Mouse (Mus musculus) heart, embryonic 16.5 days (tissue): Measurements from ENCODE around the gene Cep164. TPM values are rescaled to one million over a fixed set of nuclear protein-coding genes. Genes with fewer than 3 reads are reported as not detected.
"Not testable (repeated sequence)": the region's sequence is repeated elsewhere in the genome, so short reads cannot be mapped to it uniquely, and the experiment has no call there.

Experiments
- ATAC-seq: fragments of 200-750 bp; cut with Nextera tagmentation; replicated peaks from 2 replicates; pipeline ENCODE4 v1.8.0; 2017; ENCODE audit warnings: moderate number of reproducible peaks; ENCODE audit not compliant: insufficient read depth, low FRiP score; ENCODE audit errors: extremely low read depth
- H3K27ac ChIP-seq: fragments of 300-500 bp; sonication (generic); 2 replicates; pipeline ENCODE4 v1.5.1; 2014; ENCODE audit warnings: mild to moderate bottlenecking, low read length, control low read depth, moderate library complexity
- H3K27me3 ChIP-seq: fragments of 300-500 bp; sonication (generic); 2 replicates; pipeline ENCODE4 v1.6.1; 2014; ENCODE audit warnings: low read length, mixed read lengths; ENCODE audit not compliant: control insufficient read depth, insufficient read depth
- H3K36me3 ChIP-seq: fragments of 300-500 bp; sonication (generic); 2 replicates; pipeline ENCODE4 v1.6.1; 2014; ENCODE audit not compliant: control insufficient read depth, insufficient read depth
- H3K4me1 ChIP-seq: fragments of 300-500 bp; sonication (generic); 2 replicates; pipeline ENCODE4 v1.6.1; 2014; ENCODE audit warnings: low read length, mixed read lengths; ENCODE audit not compliant: control insufficient read depth, insufficient read depth
- H3K4me2 ChIP-seq: fragments of 300-500 bp; sonication (generic); 2 replicates; pipeline ENCODE4 v1.6.1; 2014; ENCODE audit warnings: low read depth, mild to moderate bottlenecking, control low read depth, low read length
- H3K4me3 ChIP-seq: fragments of 300-500 bp; sonication (generic); 2 replicates; pipeline ENCODE4 v1.5.1; 2014; ENCODE audit warnings: mild to moderate bottlenecking, control low read depth, low read length
- H3K9ac ChIP-seq: fragments of 300-500 bp; sonication (generic); 2 replicates; pipeline ENCODE4 v1.6.1; 2014; ENCODE audit warnings: low read length, control low read depth
- H3K9me3 ChIP-seq: fragments of 300-500 bp; sonication (generic); replicated peaks from 2 replicates; pipeline ENCODE4 v1.6.1; 2016; ENCODE audit warnings: low read length; ENCODE audit not compliant: control insufficient read depth
- WGBS: fragments of 180-500 bp; shearing (Covaris S2); extraction: QIAGEN DNeasy Blood & Tissue Kit; methylation state at CpG from one replicate; pipeline ENCODE4 v1.1.7; 2014; 5-methylcytosine and 5-hydroxymethylcytosine counted together
- polyA plus RNA-seq: library from polyadenylated mRNA; unstranded; fragments of >200 nt; fragmentation: Nextera tagmentation; extraction: Ambion mirVana; gene quantifications from 2 replicates; pipeline ENCODE4 v1.2.1, GENCODE M21; 2015

Gene Cep164
- polyA plus RNA-seq, 1 experiment from 2014 or later = 14.7 TPM

DNA sequence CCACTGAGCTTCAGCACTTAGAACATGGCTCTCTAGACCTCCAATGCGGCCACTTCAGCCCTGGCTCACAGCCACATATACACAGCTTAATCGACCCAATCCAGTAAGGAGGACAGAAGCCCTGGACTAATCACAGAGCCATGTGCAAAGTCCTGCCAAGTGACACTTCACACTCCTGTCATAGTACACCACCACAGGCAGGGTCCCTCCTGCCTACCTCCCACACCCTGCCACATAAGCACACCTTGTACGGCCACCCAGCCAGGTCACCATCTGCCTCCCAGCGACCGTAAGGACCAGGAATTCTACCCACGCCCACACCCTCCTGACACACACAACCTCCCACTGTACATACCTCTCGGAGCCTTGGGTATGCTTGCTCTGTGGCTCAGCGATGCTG, 41.4 kb downstream of the Cep164 start:
- Histone ChIP-seq H3K4me2 (0 out of 2 replicates have a peak overlapping the region, but pooled peaks have one; percentile 5), H3K36me3 (peaks cover 3% of the 10 kb centered on the region; the same call in 1 of the 2 replicates), H3K4me1 (peaks cover 16% of the 10 kb centered on the region), H3K9ac (no peak overlapping the region), H3K4me3 (no peak overlapping the region), H3K27me3 (no peaks in the 10 kb centered on the region), H3K27ac (peak overlapping the region; percentile 77), H3K9me3 (no peaks in the 10 kb centered on the region)
- 44% methylated on average over 8 of the region's 8 CpGs for WGBS
- peak; percentile 61; the same call in 1 of the 2 replicates for ATAC-seq

DNA sequence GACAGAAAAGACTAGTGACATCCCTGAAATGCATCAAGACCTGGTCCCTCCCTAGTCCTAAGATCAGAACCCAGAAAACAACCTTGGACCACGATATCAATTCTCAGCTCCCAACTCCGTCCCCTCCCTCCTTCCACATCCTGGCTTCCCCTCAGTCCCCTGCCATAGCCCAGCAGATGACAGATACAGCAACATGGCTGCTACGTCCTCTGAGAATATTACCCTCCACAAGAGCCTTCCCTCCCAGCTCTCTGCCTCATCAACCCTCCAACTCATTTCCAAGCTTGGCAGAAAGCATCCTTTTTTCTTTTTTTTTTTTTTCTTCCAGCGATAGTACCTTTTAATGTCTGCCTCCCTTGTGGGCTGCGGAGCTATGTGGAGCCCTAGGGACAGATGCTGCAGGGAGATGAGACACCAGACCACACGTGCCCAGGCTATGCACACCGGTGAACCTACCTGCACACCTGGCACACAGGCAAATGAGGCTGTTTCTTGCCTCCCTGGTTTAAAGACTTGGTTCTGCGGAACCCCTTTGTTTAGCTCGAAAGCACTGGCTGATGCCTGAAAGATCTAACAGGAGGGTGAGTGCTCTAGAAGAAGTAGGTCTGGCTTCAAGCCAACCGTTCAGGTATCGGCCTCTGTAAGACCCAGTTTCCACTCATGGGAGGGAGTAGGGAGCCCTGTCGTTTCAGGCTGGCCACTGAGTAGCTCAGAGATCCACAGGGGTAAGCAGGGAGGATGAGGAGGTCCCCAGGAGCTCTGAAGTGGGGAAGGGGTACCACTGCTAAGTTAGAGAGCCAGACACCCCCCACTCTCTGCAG, 45.0 kb downstream of the Cep164 start:
- Histone ChIP-seq H3K27ac (no peak overlapping the region), H3K9ac (no peak overlapping the region), H3K36me3 (no peaks in the 10 kb centered on the region; the same call in none of the 2 replicates), H3K4me2 (no peak overlapping the region), H3K4me3 (no peak overlapping the region), H3K4me1 (peaks cover 16% of the 10 kb centered on the region), H3K9me3 (no peaks in the 10 kb centered on the region), H3K27me3 (no peaks in the 10 kb centered on the region)
- WGBS = 72% methylated on average over 12 of the region's 12 CpGs
- no peak for ATAC-seq

DNA sequence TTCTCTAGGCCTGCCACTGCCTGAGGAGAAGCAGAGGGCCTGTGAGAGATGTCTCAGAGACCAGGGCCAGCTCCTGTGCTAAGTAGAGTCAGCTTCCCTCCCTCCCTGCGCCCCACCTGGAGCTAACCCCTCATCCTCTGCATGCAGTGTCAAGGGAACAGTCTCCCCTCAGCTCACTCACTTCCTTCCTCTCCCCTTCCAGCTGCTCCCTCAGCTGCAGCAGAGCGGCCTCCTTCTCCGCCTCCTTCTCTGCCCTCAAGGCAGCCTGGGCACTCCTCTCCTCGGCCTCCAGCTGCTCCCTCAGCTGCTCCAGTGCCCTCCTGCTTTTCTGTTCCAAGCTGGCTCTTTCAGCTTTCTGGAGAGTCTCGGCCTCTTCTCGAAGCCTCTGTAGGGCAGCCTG, 49.3 kb downstream of the Cep164 start:
- H3K4me2 ChIP-seq = no peak overlapping the region
- H3K4me3 ChIP-seq = no peak overlapping the region
- no peaks in the 10 kb centered on the region for H3K27me3 ChIP-seq
- peaks cover 10% of the 10 kb centered on the region for H3K36me3 ChIP-seq
- H3K4me1 ChIP-seq = no peaks in the 10 kb centered on the region
- no peak for ATAC-seq
- H3K27ac ChIP-seq = no peak overlapping the region
- WGBS = 72% methylated on average over 6 of the region's 6 CpGs
- H3K9me3 ChIP-seq = no peaks in the 10 kb centered on the region
- H3K9ac ChIP-seq = no peak overlapping the region

DNA sequence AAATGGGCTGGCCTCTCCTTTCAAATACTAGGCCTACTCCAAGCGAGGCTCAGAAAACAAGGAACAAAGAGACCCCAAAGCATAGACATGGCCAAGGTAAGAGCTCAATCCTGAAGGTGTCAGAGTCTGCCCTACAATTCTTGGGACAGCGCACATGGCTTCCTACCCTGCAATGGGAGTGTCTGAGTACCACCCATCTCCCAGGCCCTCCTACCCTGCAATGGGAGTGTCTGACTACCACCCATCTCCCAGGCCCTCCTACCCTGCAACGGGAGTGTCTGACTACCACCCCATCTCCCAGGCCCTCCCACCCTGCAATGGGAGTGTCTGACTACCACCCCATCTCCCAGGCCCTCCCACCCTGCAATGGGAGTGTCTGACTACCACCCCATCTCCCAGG, 52.3 kb downstream of the Cep164 start:
- H3K4me1 ChIP-seq, H3K4me2 ChIP-seq, ATAC-seq, H3K27ac ChIP-seq, H3K27me3 ChIP-seq, H3K9ac ChIP-seq, H3K9me3 ChIP-seq, H3K4me3 ChIP-seq: not testable (repeated sequence)
- H3K36me3 ChIP-seq = peaks cover 26% of the 10 kb centered on the region
- 82% methylated on average over 3 of the region's 3 CpGs for WGBS

DNA sequence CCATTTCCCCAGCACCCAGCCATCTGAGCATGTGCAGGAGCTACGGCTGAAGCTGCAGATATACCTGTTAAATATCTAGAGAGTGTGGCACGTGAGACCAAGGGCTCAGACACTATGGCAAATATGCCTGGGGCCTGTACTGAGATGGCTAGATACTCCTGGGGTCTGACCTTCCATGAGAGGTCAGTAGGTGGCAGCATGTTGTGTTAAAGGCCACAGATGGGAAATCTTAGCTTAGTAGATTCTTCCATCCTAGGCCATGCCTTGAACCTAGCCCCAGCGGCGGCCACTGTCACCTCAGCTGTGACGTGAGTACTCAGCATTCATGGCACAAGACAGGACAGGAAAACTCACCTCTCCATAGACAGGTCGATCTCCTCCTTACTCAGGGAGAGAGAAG, 54.4 kb downstream of the Cep164 start:
- H3K4me1 ChIP-seq = no peaks in the 10 kb centered on the region
- H3K4me3 ChIP-seq = no peak overlapping the region
- H3K36me3 ChIP-seq = peaks cover 36% of the 10 kb centered on the region
- no peaks in the 10 kb centered on the region for H3K9me3 ChIP-seq
- H3K27me3 ChIP-seq = no peaks in the 10 kb centered on the region
- 79% methylated on average over 6 of the region's 6 CpGs for WGBS
- no peak overlapping the region for H3K4me2 ChIP-seq
- H3K9ac ChIP-seq = no peak overlapping the region
- no peak overlapping the region for H3K27ac ChIP-seq
- no peak for ATAC-seq

DNA sequence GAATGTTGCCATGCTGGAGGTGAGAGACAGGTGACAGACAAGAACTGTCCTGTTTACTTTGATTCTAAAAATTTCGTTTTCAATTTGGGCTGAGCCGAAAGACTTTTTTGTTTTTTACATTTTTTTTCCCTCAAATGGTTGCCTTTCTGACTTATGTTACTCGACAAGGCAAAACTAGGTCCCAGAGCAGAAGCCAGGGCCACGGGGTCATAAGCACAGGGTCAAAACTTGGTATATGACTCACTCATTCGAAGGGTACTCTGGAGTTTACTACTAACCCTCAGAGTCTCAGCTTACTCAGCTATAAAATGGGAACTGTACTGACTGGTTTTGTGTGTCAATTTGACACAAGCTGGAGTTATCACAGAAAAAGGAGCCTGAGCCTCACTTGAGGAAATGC, 58.9 kb downstream of the Cep164 start:
- no peak overlapping the region for H3K4me2 ChIP-seq
- H3K4me3 ChIP-seq = no peak overlapping the region
- H3K27me3 ChIP-seq = no peaks in the 10 kb centered on the region
- H3K27ac ChIP-seq = no peak overlapping the region
- 88% methylated on average over 5 of the region's 5 CpGs for WGBS
- H3K9ac ChIP-seq = no peak overlapping the region
- ATAC-seq = no peak
- peaks cover 34% of the 10 kb centered on the region for H3K36me3 ChIP-seq
- H3K9me3 ChIP-seq = no peaks in the 10 kb centered on the region
- no peaks in the 10 kb centered on the region for H3K4me1 ChIP-seq

DNA sequence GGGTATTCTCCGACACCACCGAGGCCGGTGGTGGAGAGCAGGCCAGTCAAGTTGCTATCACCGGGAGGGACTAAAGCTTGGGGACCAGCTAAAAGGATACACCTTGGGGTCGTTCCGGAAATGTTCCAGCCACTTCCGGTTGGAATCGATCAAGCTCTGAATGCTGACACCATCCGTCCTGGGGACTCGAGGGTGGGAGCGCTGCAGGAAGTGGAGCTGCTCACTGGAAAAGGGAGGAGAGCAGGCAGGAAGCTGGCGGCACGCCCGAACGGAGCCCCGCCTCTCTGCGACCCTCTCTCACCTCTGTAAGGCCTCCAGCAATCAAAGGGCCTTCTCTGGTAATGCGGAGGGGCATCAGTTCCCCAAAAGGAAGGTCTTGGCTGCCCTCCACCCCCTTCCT, 60.1 kb downstream of the Cep164 start:
- 74% methylated on average over 18 of the region's 18 CpGs for WGBS
- H3K27ac ChIP-seq = no peak overlapping the region
- H3K9me3 ChIP-seq = no peaks in the 10 kb centered on the region
- no peaks in the 10 kb centered on the region for H3K27me3 ChIP-seq
- H3K4me2 ChIP-seq = no peak overlapping the region
- H3K9ac ChIP-seq = no peak overlapping the region
- peaks cover 28% of the 10 kb centered on the region for H3K36me3 ChIP-seq
- no peaks in the 10 kb centered on the region for H3K4me1 ChIP-seq
- no peak for ATAC-seq
- H3K4me3 ChIP-seq = no peak overlapping the region

DNA sequence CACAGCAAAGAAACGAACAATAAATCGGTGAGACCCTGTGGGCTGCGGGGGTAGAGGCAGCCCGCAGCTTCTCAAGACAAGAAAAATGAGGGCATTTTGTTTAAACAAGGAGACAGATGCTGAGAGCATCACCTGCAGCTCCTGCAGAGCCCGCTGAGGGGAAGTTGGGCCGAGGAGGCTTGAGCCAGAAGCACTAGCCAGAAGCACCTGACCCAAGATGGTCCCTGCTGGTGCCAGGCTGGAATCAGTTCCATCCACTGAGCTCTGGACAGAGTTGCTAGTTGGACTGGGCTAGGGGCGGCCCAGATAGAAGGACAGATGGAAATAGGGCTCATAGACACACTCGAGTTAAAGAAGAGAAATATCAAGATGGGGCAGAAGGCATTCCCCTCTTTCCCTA, 61.3 kb downstream of the Cep164 start:
- Histone ChIP-seq H3K9me3 (no peaks in the 10 kb centered on the region), H3K36me3 (peaks cover 22% of the 10 kb centered on the region), H3K4me2 (no peak overlapping the region), H3K4me1 (no peaks in the 10 kb centered on the region), H3K27ac (no peak overlapping the region), H3K4me3 (no peak overlapping the region), H3K27me3 (no peaks in the 10 kb centered on the region), H3K9ac (no peak overlapping the region)
- ATAC-seq = no peak
- WGBS = 90% methylated on average over 8 of the region's 8 CpGs

DNA sequence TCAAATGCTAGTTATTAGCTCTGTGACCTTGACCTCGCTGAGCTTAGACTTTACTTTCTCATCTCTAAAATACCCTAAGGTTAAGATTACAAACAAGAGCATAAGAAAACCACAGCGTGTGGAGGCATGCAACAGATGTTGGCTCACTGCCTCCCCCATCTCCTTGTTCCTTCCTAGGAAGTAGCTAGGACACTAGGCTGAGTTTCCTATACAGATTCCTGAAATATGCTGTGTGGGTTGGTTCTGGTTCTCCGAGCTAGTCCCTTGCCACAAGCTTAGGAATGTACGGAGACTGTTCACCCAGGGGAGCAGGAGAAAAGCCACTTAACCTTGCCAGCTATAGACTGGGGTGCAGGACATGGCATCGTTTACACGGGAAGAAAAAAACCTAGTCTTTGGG, 62.3 kb downstream of the Cep164 start:
- Histone ChIP-seq H3K4me1 (no peaks in the 10 kb centered on the region), H3K36me3 (peaks cover 17% of the 10 kb centered on the region), H3K9ac (no peak overlapping the region), H3K9me3 (no peaks in the 10 kb centered on the region), H3K4me3 (no peak overlapping the region), H3K27ac (no peak overlapping the region), H3K27me3 (no peaks in the 10 kb centered on the region), H3K4me2 (no peak overlapping the region)
- no peak for ATAC-seq
- 84% methylated on average over 6 of the region's 6 CpGs for WGBS
